Mouse (Mus musculus): ENCODE measurements around the gene Srrm3. TPM values are rescaled to one million over a fixed set of nuclear protein-coding genes. Genes with fewer than 3 reads are reported as not detected.

Gene Srrm3
- polyA plus RNA-seq, 1 experiment from 2014 or later = 4.2 TPM

DNA sequence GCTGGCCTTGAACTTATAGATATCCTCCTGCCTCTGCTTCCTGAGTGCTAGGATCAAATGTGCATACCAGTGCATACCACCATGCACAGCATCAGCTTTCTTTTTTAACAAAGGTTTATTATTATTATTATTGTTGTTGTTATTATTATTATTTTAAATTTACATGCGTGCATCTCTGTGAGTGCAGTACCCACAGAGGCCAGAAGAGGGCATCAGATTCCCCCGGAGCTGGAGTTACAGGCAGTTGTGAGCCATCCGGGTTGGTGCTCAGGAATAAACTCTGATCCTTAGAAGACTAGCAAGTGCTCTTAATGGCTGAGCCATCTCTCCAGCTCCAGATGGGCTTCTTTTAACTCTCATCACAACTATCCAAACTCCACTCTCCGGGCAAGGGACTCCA, 6.9 kb upstream of the Srrm3 start:
- Histone ChIP-seq H3K4me3 (no peak overlapping the region), H3K27me3 (ENCODE audit: poor library complexity, severe bottlenecking) (peaks cover 5% of the 10 kb centered on the region), H3K36me3 (replicated peaks) (no peaks in the 10 kb centered on the region), H3K27ac (no peak overlapping the region), H3K4me1 (peaks cover 22% of the 10 kb centered on the region), H3K9me3 (no peaks in the 10 kb centered on the region)
- 46% methylated on average over 4 of the region's 4 CpGs for WGBS
- no peak for DNase-seq (ENCODE audit: extremely low spot score, low spot score)

GRCm38 (mm10) chr5:135800927-135801326, 5.8 kb upstream of the Srrm3 start:
- Histone ChIP-seq H3K4me3 (no peak overlapping the region), H3K4me1 (peaks cover 17% of the 10 kb centered on the region), H3K36me3 (replicated peaks) (no peaks in the 10 kb centered on the region), H3K27me3 (ENCODE audit: poor library complexity, severe bottlenecking) (peaks cover 10% of the 10 kb centered on the region), H3K9me3 (no peaks in the 10 kb centered on the region), H3K27ac (0 out of 2 replicates have a peak overlapping the region, but pooled peaks have one; percentile 11)
- 3% methylated on average over 6 of the region's 6 CpGs for WGBS
- DNase-seq (ENCODE audit: extremely low spot score, low spot score) = peak; percentile 19

- Histone ChIP-seq H3K9me3 (no peaks in the 10 kb centered on the region), H3K4me3 (no peak overlapping the region), H3K27me3 (ENCODE audit: poor library complexity, severe bottlenecking) (peaks cover 10% of the 10 kb centered on the region), H3K4me1 (peaks cover 28% of the 10 kb centered on the region), H3K36me3 (replicated peaks) (no peaks in the 10 kb centered on the region), H3K27ac (no peak overlapping the region)
- DNase-seq (ENCODE audit: extremely low spot score, low spot score) = no peak
- 90% methylated on average over 8 of the region's 8 CpGs for WGBS
These were observed 4.0 kb upstream of the Srrm3 start for GRCm38 (mm10) chr5:135802641-135803040.

GRCm38 (mm10) chr5:135803135-135803534, 3.6 kb upstream of the Srrm3 start:
- no peaks in the 10 kb centered on the region for H3K36me3 ChIP-seq (replicated peaks)
- H3K27me3 ChIP-seq (ENCODE audit: poor library complexity, severe bottlenecking) = peaks cover 10% of the 10 kb centered on the region
- no peak for DNase-seq (ENCODE audit: extremely low spot score, low spot score)
- H3K27ac ChIP-seq = no peak overlapping the region
- no peak overlapping the region for H3K4me3 ChIP-seq
- peaks cover 28% of the 10 kb centered on the region for H3K4me1 ChIP-seq
- WGBS = 73% methylated on average over 4 of the region's 4 CpGs
- no peaks in the 10 kb centered on the region for H3K9me3 ChIP-seq

DNA sequence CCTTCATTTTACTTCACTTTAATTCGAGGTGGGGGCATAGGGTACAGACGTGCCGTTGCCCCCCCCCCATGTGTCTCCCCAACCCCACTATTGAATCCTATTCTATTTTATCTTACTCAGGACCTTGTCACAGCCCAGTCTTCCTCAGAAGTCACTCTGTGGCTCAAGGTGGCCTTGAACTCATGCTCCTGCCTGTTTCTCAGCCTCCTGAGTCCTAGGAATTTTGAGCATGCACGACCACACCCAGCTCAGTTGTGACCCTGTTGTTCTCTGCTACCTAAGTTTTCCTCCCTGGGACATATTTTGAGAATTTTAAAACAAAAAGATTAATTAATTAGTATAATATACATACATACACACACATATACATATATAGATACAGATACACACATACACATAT, 3.0 kb upstream of the Srrm3 start:
- Histone ChIP-seq H3K27me3 (ENCODE audit: poor library complexity, severe bottlenecking) (peaks cover 10% of the 10 kb centered on the region), H3K9me3 (no peaks in the 10 kb centered on the region), H3K4me1 (peaks cover 28% of the 10 kb centered on the region), H3K4me3 (no peak overlapping the region), H3K36me3 (replicated peaks) (no peaks in the 10 kb centered on the region), H3K27ac (no peak overlapping the region)
- 88% methylated on average over 4 of the region's 4 CpGs for WGBS
- DNase-seq (ENCODE audit: extremely low spot score, low spot score) = no peak

DNA sequence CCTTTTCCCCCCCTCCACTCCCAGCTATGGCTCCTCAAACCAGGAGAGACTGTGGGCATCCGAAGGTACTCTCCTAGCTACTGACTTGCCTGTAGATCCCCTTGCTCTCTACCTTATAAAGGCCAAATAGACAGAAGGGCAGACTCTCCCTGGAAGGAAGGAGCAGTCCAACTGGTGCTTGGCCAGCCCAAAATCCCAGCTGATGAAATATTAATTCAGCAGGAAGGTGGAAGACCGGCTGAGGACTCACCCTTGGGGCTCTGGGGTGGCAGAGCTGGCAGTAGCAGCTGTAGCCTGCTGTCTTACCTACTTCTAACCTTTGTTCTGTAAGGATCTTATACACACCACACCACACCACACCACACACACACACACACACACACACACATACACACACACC, 2.0 kb upstream of the Srrm3 start:
- WGBS = 69% methylated on average over 2 of the region's 2 CpGs
- Histone ChIP-seq H3K4me3 (no peak overlapping the region), H3K27ac (no peak overlapping the region)

DNA sequence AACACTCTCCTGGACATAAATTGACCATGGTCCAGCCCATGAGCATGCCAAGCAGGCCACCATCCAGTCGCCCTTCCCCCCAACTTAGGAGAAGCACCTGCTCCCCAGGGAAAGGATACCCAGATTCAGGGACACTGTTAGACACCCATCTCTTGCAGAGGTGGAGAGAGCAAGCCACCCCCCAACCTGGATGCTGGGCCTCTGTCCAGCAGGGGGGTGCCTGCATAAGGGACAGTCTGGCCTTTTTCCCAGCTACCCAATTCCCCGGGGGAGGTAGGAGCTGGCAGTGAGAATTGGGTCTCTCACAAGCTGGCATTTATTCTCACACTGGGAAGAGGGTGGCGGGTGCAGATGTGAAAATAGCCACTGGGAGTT, 560 bp downstream of the Srrm3 start:
- no peak for DNase-seq (ENCODE audit: extremely low spot score, low spot score)
- Histone ChIP-seq H3K4me1 (peaks cover 11% of the 10 kb centered on the region), H3K27me3 (ENCODE audit: poor library complexity, severe bottlenecking) (peaks cover 6% of the 10 kb centered on the region; the same call in 1 of the 2 replicates), H3K9me3 (no peaks in the 10 kb centered on the region), H3K4me3 (peak overlapping the region; percentile 49), H3K27ac (no peak overlapping the region), H3K36me3 (replicated peaks) (no peaks in the 10 kb centered on the region)
- 50% methylated on average over 3 of the region's 3 CpGs for WGBS

More for the DNA sequence above, 2.0 kb upstream of the Srrm3 start:
- Histone ChIP-seq H3K4me1 (peaks cover 28% of the 10 kb centered on the region), H3K27me3 (ENCODE audit: poor library complexity, severe bottlenecking) (peaks cover 10% of the 10 kb centered on the region), H3K36me3 (replicated peaks) (no peaks in the 10 kb centered on the region), H3K9me3 (no peaks in the 10 kb centered on the region)
- DNase-seq (ENCODE audit: extremely low spot score, low spot score) = no peak

DNA sequence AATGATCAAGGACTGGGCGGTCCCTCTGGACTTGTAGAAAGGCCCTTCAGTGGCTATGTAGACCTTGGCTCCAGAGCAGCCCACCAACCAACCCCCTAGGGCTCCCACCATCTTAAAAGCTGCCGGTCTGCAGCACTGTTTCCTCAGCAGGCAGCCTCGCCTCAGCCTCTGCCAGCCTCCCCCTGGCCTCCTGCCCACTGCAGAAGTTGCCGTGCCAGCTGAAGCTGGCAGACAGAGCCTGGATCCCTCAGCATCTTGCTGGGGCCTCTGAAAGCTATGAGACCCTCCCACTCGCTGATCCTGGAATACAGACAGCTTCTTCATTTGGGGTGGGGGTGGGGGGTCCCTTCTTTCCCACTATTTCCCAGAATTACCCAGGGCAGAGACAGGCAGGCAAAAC, 6.3 kb downstream of the Srrm3 start:
- Histone ChIP-seq H3K9me3 (no peaks in the 10 kb centered on the region), H3K36me3 (replicated peaks) (no peaks in the 10 kb centered on the region), H3K4me1 (no peaks in the 10 kb centered on the region), H3K4me3 (no peak overlapping the region), H3K27me3 (ENCODE audit: poor library complexity, severe bottlenecking) (0 out of 2 replicates have a peak, but pooled peaks cover under 1% of the 10 kb centered on the region), H3K27ac (no peak overlapping the region)
- no peak for DNase-seq (ENCODE audit: extremely low spot score, low spot score)
- 75% methylated on average over 5 of the region's 5 CpGs for WGBS

GRCm38 (mm10) chr5:135818491-135818890, 11.8 kb downstream of the Srrm3 start:
- peaks cover 20% of the 10 kb centered on the region for H3K27me3 ChIP-seq (ENCODE audit: poor library complexity, severe bottlenecking)
- no peak for DNase-seq (ENCODE audit: extremely low spot score, low spot score)
- 51% methylated on average over 7 of the region's 7 CpGs for WGBS
- H3K4me1 ChIP-seq = peaks cover 12% of the 10 kb centered on the region
- no peaks in the 10 kb centered on the region for H3K36me3 ChIP-seq (replicated peaks)
- no peaks in the 10 kb centered on the region for H3K9me3 ChIP-seq
- H3K4me3 ChIP-seq = no peak overlapping the region
- no peak overlapping the region for H3K27ac ChIP-seq

- no peaks in the 10 kb centered on the region for H3K9me3 ChIP-seq
- WGBS = 24% methylated on average over 7 of the region's 7 CpGs
- H3K4me3 ChIP-seq = no peak overlapping the region; the same call in 1 of the 2 replicates
- peaks cover 18% of the 10 kb centered on the region for H3K4me1 ChIP-seq
- H3K36me3 ChIP-seq (replicated peaks) = no peaks in the 10 kb centered on the region
- H3K27me3 ChIP-seq (ENCODE audit: poor library complexity, severe bottlenecking) = peaks cover 20% of the 10 kb centered on the region
- no peak overlapping the region for H3K27ac ChIP-seq
- DNase-seq (ENCODE audit: extremely low spot score, low spot score) = peak; percentile 23
These were observed 15.7 kb downstream of the Srrm3 start for GRCm38 (mm10) chr5:135822316-135822944.

DNA sequence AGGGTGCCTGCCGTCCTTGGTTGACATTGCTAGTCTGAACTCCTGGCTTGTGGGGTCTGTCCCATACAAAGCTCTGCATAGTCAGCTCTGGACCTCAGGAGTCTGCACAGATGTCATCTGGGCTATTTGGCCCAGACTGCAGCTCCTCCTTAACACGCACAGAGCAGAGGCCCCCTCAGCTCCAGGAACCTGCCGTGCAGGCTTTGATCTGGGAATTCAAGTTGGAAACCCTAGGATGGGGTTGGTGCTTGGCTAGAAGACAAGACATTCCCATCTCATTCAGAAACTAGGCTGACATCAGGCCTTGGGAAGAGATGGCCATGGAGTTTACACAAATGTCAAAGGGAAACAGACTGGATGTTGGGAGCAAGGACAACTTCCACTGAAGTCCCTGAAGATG, 17.8 kb downstream of the Srrm3 start:
- no peak overlapping the region for H3K27ac ChIP-seq
- WGBS = 67% methylated on average over 3 of the region's 3 CpGs
- peaks cover 4% of the 10 kb centered on the region for H3K27me3 ChIP-seq (ENCODE audit: poor library complexity, severe bottlenecking)

GRCm38 (mm10) chr5:135826225-135826624, 19.5 kb downstream of the Srrm3 start:
- Histone ChIP-seq H3K27ac (peak overlapping the region; percentile 16; the same call in 1 of the 2 replicates), H3K9me3 (no peaks in the 10 kb centered on the region), H3K36me3 (replicated peaks) (no peaks in the 10 kb centered on the region), H3K27me3 (ENCODE audit: poor library complexity, severe bottlenecking) (no peaks in the 10 kb centered on the region), H3K4me3 (no peak overlapping the region), H3K4me1 (peaks cover 18% of the 10 kb centered on the region)
- 49% methylated on average over 6 of the region's 6 CpGs for WGBS
- DNase-seq (ENCODE audit: extremely low spot score, low spot score) = no peak

More for the DNA sequence above, 17.8 kb downstream of the Srrm3 start:
- Histone ChIP-seq H3K4me3 (no peak overlapping the region), H3K36me3 (replicated peaks) (no peaks in the 10 kb centered on the region), H3K4me1 (peaks cover 18% of the 10 kb centered on the region), H3K9me3 (no peaks in the 10 kb centered on the region)
- no peak for DNase-seq (ENCODE audit: extremely low spot score, low spot score)

- Histone ChIP-seq H3K27ac (no peak overlapping the region), H3K4me3 (no peak overlapping the region), H3K9me3 (no peaks in the 10 kb centered on the region), H3K4me1 (peaks cover 10% of the 10 kb centered on the region), H3K36me3 (replicated peaks) (no peaks in the 10 kb centered on the region), H3K27me3 (ENCODE audit: poor library complexity, severe bottlenecking) (peaks cover 21% of the 10 kb centered on the region)
- DNase-seq (ENCODE audit: extremely low spot score, low spot score) = no peak
- 94% methylated on average over 8 of the region's 8 CpGs for WGBS
These were observed 22.7 kb downstream of the Srrm3 start for GRCm38 (mm10) chr5:135829381-135829780.
